Mouse (Mus musculus) spleen, adult 2 months (tissue): ENCODE results near the gene B4galt5.

Experiments
- CTCF ChIP-seq: fragments of 200-500 bp; IDR thresholded peaks from 2 replicates; pipeline ENCODE4 v1.5.1; 2011; ENCODE audit warnings: mild to moderate bottlenecking, inconsistent platforms; ENCODE audit not compliant: insufficient read depth, insufficient read length, insufficient replicate concordance; ENCODE audit errors: extremely low read depth
- POLR2A ChIP-seq: fragments of 200-500 bp; IDR thresholded peaks from 2 replicates; pipeline ENCODE4 v1.6.1; 2011; ENCODE audit warnings: low read depth, low read length, inconsistent platforms

GRCm38 (mm10) chr2:167337580-167337979, 11.4 kb downstream of the B4galt5 start:
- TF ChIP-seq CTCF (no peak), POLR2A (no peak)
